Comparison of ENCODE assay signal across 22 mouse cellular contexts in genomic region chr1:138172547-138172946, GRCm38 (mm10). TPM values are rescaled to one million over a fixed set of nuclear protein-coding genes. Genes with fewer than 3 reads are reported as not detected.
DNase-seq lines count a peak whose midpoint lies in the region; ATAC-seq and TF ChIP-seq lines count a peak whose summit lies in the region.
"Had no signal": no experiment of that assay in that cellular context is flagged by ENCODE, and none has a peak within 500 bp of the region (broad histone marks: within the 10 kb centered on the region; RNA-seq: fewer than 3 reads in every experiment).

No protein-coding gene starts in this region.

- no peak for ATAC-seq in liver, postnatal 0 days
- no peak for ATAC-seq in liver, embryonic 12.5 days
- no peak for ATAC-seq in hindbrain, embryonic 16.5 days
- ATAC-seq: forebrain, postnatal 0 days; midbrain, embryonic 13.5 days had no signal

- no peak for TF ChIP-seq CTCF in liver, postnatal 0 days (IDR thresholded peaks at IDR 0.05; ENCODE audit: low read depth)
- TF ChIP-seq CTCF in bone marrow macrophage, adult 2 months (IDR thresholded peaks at IDR 0.05; ENCODE audit: low read depth, low read length), result no peak

- no peak for DNase-seq in liver, postnatal 0 days
- DNase-seq in thymus, postnatal 4 days, result peak; percentile 30
- DNase-seq in thymus, postnatal 36 days, result no peak
- DNase-seq in cerebellum, postnatal 36 days, result no peak
- DNase-seq: adrenal gland, postnatal 25 days; B cell, adult 2 months; cerebellum, adult 11 months; cerebellum, postnatal 10 days; forebrain, postnatal 0 days; gastrocnemius, postnatal 36 days; kidney, adult 18-20 months; kidney, postnatal 4 days; liver; lung, postnatal 14 days had no signal

- no peaks in the 10 kb centered on the region for H3K27me3 ChIP-seq in liver, postnatal 0 days (ENCODE audit: insufficient read depth, low read length)
- no peaks in the 10 kb centered on the region for H3K27me3 ChIP-seq in liver, embryonic 12.5 days (replicated peaks)
- H3K27me3 ChIP-seq in hindbrain, embryonic 16.5 days (replicated peaks; ENCODE audit: control insufficient read depth, insufficient read depth, low read length), result no peaks in the 10 kb centered on the region
- H3K27me3 ChIP-seq: heart, embryonic 15.5 days; midbrain, embryonic 13.5 days; neural tube, embryonic 12.5 days; stomach, embryonic 15.5 days had no signal

- TF ChIP-seq EP300 in liver, postnatal 0 days (IDR thresholded peaks at IDR 0.05; ENCODE audit: low read depth), result no peak

- H3K9me3 ChIP-seq in liver, postnatal 0 days (ENCODE audit: low read length), result no peaks in the 10 kb centered on the region
- H3K9me3 ChIP-seq in liver, embryonic 12.5 days (replicated peaks), result no peaks in the 10 kb centered on the region
- no peaks in the 10 kb centered on the region for H3K9me3 ChIP-seq in hindbrain, embryonic 16.5 days (ENCODE audit: control insufficient read depth, low read length)
- H3K9me3 ChIP-seq: heart, embryonic 15.5 days; hindbrain, embryonic 10.5 days; midbrain, embryonic 13.5 days; neural tube, embryonic 12.5 days; stomach, embryonic 15.5 days had no signal

- no peak overlapping the region for H3K27ac ChIP-seq in liver, postnatal 0 days (ENCODE audit: low read depth)
- no peak overlapping the region for H3K27ac ChIP-seq in liver, embryonic 12.5 days
- 0 out of 2 replicates have a peak overlapping the region, but pooled peaks have one; percentile 9 for H3K27ac ChIP-seq in bone marrow macrophage, adult 2 months (ENCODE audit: insufficient read depth, low read depth, low read length)
- H3K27ac ChIP-seq in hindbrain, embryonic 16.5 days (ENCODE audit: low read depth, low read length), result no peak overlapping the region
- H3K27ac ChIP-seq: heart, embryonic 15.5 days; hindbrain, embryonic 10.5 days; midbrain, embryonic 13.5 days; neural tube, embryonic 12.5 days; stomach, embryonic 15.5 days had no signal

- H3K36me3 ChIP-seq in liver, postnatal 0 days (replicated peaks; ENCODE audit: insufficient read depth, low read length), result no peaks in the 10 kb centered on the region
- H3K36me3 ChIP-seq in liver, embryonic 12.5 days, result no peaks in the 10 kb centered on the region
- no peaks in the 10 kb centered on the region for H3K36me3 ChIP-seq in hindbrain, embryonic 16.5 days (ENCODE audit: control insufficient read depth, insufficient read depth, low read length)
- H3K36me3 ChIP-seq: heart, embryonic 15.5 days; hindbrain, embryonic 10.5 days; midbrain, embryonic 13.5 days; neural tube, embryonic 12.5 days; stomach, embryonic 15.5 days had no signal

- no peak for TF ChIP-seq POLR2A in bone marrow macrophage, adult 2 months (IDR thresholded peaks at IDR 0.05; ENCODE audit: borderline replicate concordance, low read depth, low read length)

- no peak overlapping the region for H3K9ac ChIP-seq in liver, postnatal 0 days (replicated peaks)
- H3K9ac ChIP-seq in liver, embryonic 12.5 days, result no peak overlapping the region
- H3K9ac ChIP-seq in hindbrain, embryonic 16.5 days (ENCODE audit: low read depth, low read length), result no peak overlapping the region
- H3K9ac ChIP-seq: forebrain, postnatal 0 days; heart, embryonic 15.5 days; midbrain, embryonic 13.5 days; neural tube, embryonic 12.5 days; stomach, embryonic 15.5 days had no signal

- WGBS in liver, postnatal 0 days (ENCODE audit: insufficient replicate concordance), result 63% methylated on average over 3 of the region's 3 CpGs
- WGBS in liver, embryonic 12.5 days (ENCODE audit: insufficient replicate concordance), result 59% methylated on average over 3 of the region's 3 CpGs
- 87% methylated on average over 3 of the region's 3 CpGs for WGBS in hindbrain, embryonic 16.5 days

- no peak overlapping the region for H3K4me3 ChIP-seq in liver, postnatal 0 days (ENCODE audit: low read depth, low read length)
- no peak overlapping the region for H3K4me3 ChIP-seq in liver, embryonic 12.5 days
- H3K4me3 ChIP-seq in bone marrow macrophage, adult 2 months (ENCODE audit: insufficient read depth, low read length), result peak overlapping the region; percentile 36
- H3K4me3 ChIP-seq in hindbrain, embryonic 16.5 days (ENCODE audit: low read length), result no peak overlapping the region
- H3K4me3 ChIP-seq: heart, embryonic 15.5 days; hindbrain, embryonic 10.5 days; midbrain, embryonic 13.5 days; neural tube, embryonic 12.5 days; stomach, embryonic 15.5 days had no signal

- H3K4me1 ChIP-seq in liver, postnatal 0 days (ENCODE audit: insufficient read depth), result peaks cover 3% of the 10 kb centered on the region; the same call in 1 of the 2 replicates
- no peaks in the 10 kb centered on the region for H3K4me1 ChIP-seq in liver, embryonic 12.5 days
- H3K4me1 ChIP-seq in bone marrow macrophage, adult 2 months (ENCODE audit: control insufficient read depth, insufficient read depth, low read length), result peaks cover 25% of the 10 kb centered on the region
- H3K4me1 ChIP-seq in hindbrain, embryonic 16.5 days (ENCODE audit: control insufficient read depth, insufficient read depth, low read depth, low read length), result no peaks in the 10 kb centered on the region
- H3K4me1 ChIP-seq: heart, embryonic 15.5 days; hindbrain, embryonic 10.5 days; midbrain, embryonic 13.5 days; neural tube, embryonic 12.5 days; stomach, embryonic 15.5 days had no signal

- H3K4me2 ChIP-seq in liver, postnatal 0 days (ENCODE audit: low read depth, low read length), result peak overlapping the region; percentile 29; the same call in 1 of the 2 replicates
- H3K4me2 ChIP-seq in liver, embryonic 12.5 days, result no peak overlapping the region
- no peak overlapping the region for H3K4me2 ChIP-seq in hindbrain, embryonic 16.5 days (ENCODE audit: low read length)
- H3K4me2 ChIP-seq: heart, embryonic 15.5 days; midbrain, embryonic 13.5 days; neural tube, embryonic 12.5 days; stomach, embryonic 15.5 days had no signal

RNA-seq across cellular contexts. Expression of gene Ptprc, which starts 3.0 kb away (rescaled TPM):
- polyA plus RNA-seq in liver, postnatal 0 days (2015; fragmentation: Nextera tagmentation; extraction: Ambion mirVana), result 11.3 and 12.3 TPM in 2 replicates
- polyA plus RNA-seq in liver, embryonic 12.5 days (2016; fragmentation: Nextera tagmentation; extraction: Ambion mirVana), result 5.8 and 6.0 TPM in 2 replicates
- polyA plus RNA-seq in bone marrow macrophage, adult 2 months (2012; ENCODE audit: insufficient read depth, insufficient read length, missing spikeins), result 565 and 582 TPM in 2 replicates
- 1.2 and 1.3 TPM in 2 replicates for polyA plus RNA-seq in hindbrain, embryonic 16.5 days (2015; fragmentation: Nextera tagmentation; extraction: Ambion mirVana)

Comparison
In these comparisons a context has a peak if more than half of its experiments do, and no peak if none do; other contexts are left out.
1. RNA of gene Ptprc, which starts 3.0 kb away (polyA plus RNA-seq): 565 to 582 TPM in bone marrow macrophage, adult 2 months; 11.3 to 12.3 TPM in liver, postnatal 0 days, 5.8 to 6.0 TPM in liver, embryonic 12.5 days and 1.2 to 1.3 TPM in hindbrain, embryonic 16.5 days; every median in the first group is over 10 times any median in the second.